Mouse (Mus musculus): ENCODE data around the gene Add3.
A peak's percentile ranks its signal among the peaks of the same experiment; 100 is the strongest.

Gene Add3

GRCm38 (mm10) chr19:53130399-53131175 is 9.7 kb upstream of the Add3 start:
- peak; percentile 73 for DNase-seq (ENCODE audit: low read depth)

- no peak for DNase-seq (ENCODE audit: low read depth)
Observed at GRCm38 (mm10) chr19:53132471-53132870, 7.8 kb upstream of the Add3 start.

GRCm38 (mm10) chr19:53136336-53137090 is 3.7 kb upstream of the Add3 start:
- no peak for DNase-seq (ENCODE audit: low read depth)

- DNase-seq (ENCODE audit: low read depth) = no peak
Observed at GRCm38 (mm10) chr19:53137116-53137670, 3.0 kb upstream of the Add3 start.

- DNase-seq (ENCODE audit: low read depth) = no peak
Observed at GRCm38 (mm10) chr19:53140804-53141250, 584 bp downstream of the Add3 start.

GRCm38 (mm10) chr19:53141251-53142072 is 1.2 kb downstream of the Add3 start:
- DNase-seq (ENCODE audit: low read depth) = peak; percentile 75

- peak; percentile 100 for DNase-seq (ENCODE audit: low read depth)
Observed at GRCm38 (mm10) chr19:53142190-53143107, 2.2 kb downstream of the Add3 start.

- no peak for DNase-seq (ENCODE audit: low read depth)
Observed at GRCm38 (mm10) chr19:53143108-53143971, 3.1 kb downstream of the Add3 start.

- no peak for DNase-seq (ENCODE audit: low read depth)
Observed at GRCm38 (mm10) chr19:53145075-53145474, 4.8 kb downstream of the Add3 start.

GRCm38 (mm10) chr19:53149381-53149780 is 9.1 kb downstream of the Add3 start:
- no peak for DNase-seq (ENCODE audit: low read depth)

- no peak for DNase-seq (ENCODE audit: low read depth)
Observed at GRCm38 (mm10) chr19:53152451-53152850, 12.2 kb downstream of the Add3 start.

GRCm38 (mm10) chr19:53153096-53153495 is 12.9 kb downstream of the Add3 start:
- peak; percentile 45 for DNase-seq (ENCODE audit: low read depth)

- no peak for DNase-seq (ENCODE audit: low read depth)
Observed at GRCm38 (mm10) chr19:53154156-53154555, 13.9 kb downstream of the Add3 start.

GRCm38 (mm10) chr19:53156361-53156760 is 16.1 kb downstream of the Add3 start:
- no peak for DNase-seq (ENCODE audit: low read depth)

- peak; percentile 65 for DNase-seq (ENCODE audit: low read depth)
Observed at GRCm38 (mm10) chr19:53157176-53157575, 16.9 kb downstream of the Add3 start.

- DNase-seq (ENCODE audit: low read depth) = no peak
Observed at GRCm38 (mm10) chr19:53159351-53159750, 19.1 kb downstream of the Add3 start.

GRCm38 (mm10) chr19:53162927-53163326 is 22.7 kb downstream of the Add3 start:
- DNase-seq (ENCODE audit: low read depth) = no peak

GRCm38 (mm10) chr19:53164645-53165044 is 24.4 kb downstream of the Add3 start:
- no peak for DNase-seq (ENCODE audit: low read depth)

- no peak for DNase-seq (ENCODE audit: low read depth)
Observed at GRCm38 (mm10) chr19:53165305-53166240, 25.3 kb downstream of the Add3 start.

Data from 416B (cell line).